Comparison of ENCODE assay signal across 8 mouse cellular contexts in genomic region chr9:101075694-101076093, GRCm38 (mm10). TPM values are rescaled to one million over a fixed set of nuclear protein-coding genes. Genes with fewer than 3 reads are reported as not detected.
A peak's percentile ranks its signal among the peaks of the same experiment; 100 is the strongest.
DNase-seq lines count a peak whose midpoint lies in the region; ATAC-seq and TF ChIP-seq lines count a peak whose summit lies in the region.

No protein-coding gene starts in this region.

- no peaks in the 10 kb centered on the region for H3K9me3 ChIP-seq in heart, embryonic 14.5 days (ENCODE audit: control insufficient read depth, low read length)
- no peaks in the 10 kb centered on the region for H3K9me3 ChIP-seq in hindbrain, embryonic 12.5 days (replicated peaks)
- H3K9me3 ChIP-seq in midbrain, embryonic 12.5 days, result no peaks in the 10 kb centered on the region

- no peak for TF ChIP-seq CTCF in bone marrow macrophage, adult 2 months (IDR thresholded peaks at IDR 0.05; ENCODE audit: low read depth, low read length)

- no peak for ATAC-seq in heart, embryonic 14.5 days (ENCODE audit: insufficient number of reproducible peaks, insufficient read depth, low FRiP score, low read depth)
- no peak for ATAC-seq in hindbrain, embryonic 12.5 days (ENCODE audit: low FRiP score)
- no peak for ATAC-seq in midbrain, embryonic 12.5 days (ENCODE audit: low FRiP score, low read depth)

- peaks cover 4 to 36% of the 10 kb centered on the region in 2 experiments for H3K4me1 ChIP-seq in heart, embryonic 14.5 days (ENCODE audit: control insufficient read depth in 2 of 2, insufficient read depth in 2 of 2, low read length in 2 of 2)
- H3K4me1 ChIP-seq in bone marrow macrophage, adult 2 months (ENCODE audit: control insufficient read depth, insufficient read depth, low read length), result peaks cover 15% of the 10 kb centered on the region
- H3K4me1 ChIP-seq in hindbrain, embryonic 12.5 days, result peaks cover 31% of the 10 kb centered on the region
- peaks cover 37% of the 10 kb centered on the region for H3K4me1 ChIP-seq in midbrain, embryonic 12.5 days

- TF ChIP-seq POLR2A in bone marrow macrophage, adult 2 months (IDR thresholded peaks at IDR 0.05; ENCODE audit: borderline replicate concordance, low read depth, low read length), result no peak

- peak overlapping the region; percentile 94 for H3K9ac ChIP-seq in heart, embryonic 14.5 days (ENCODE audit: low read length)
- peak overlapping the region; percentile 98 for H3K9ac ChIP-seq in hindbrain, embryonic 12.5 days
- peak overlapping the region; percentile 97 for H3K9ac ChIP-seq in midbrain, embryonic 12.5 days (replicated peaks)

- under 1% methylated on average over 8 of the region's 8 CpGs for WGBS in heart, embryonic 14.5 days
- 1% methylated on average over 8 of the region's 8 CpGs for WGBS in hindbrain, embryonic 12.5 days
- under 1% methylated on average over 8 of the region's 8 CpGs for WGBS in midbrain, embryonic 12.5 days

- no peak for DNase-seq in heart, postnatal 36 days
- no peak for DNase-seq in left cerebral cortex, postnatal 25 days (ENCODE audit: low spot score in 2 of 2)
- DNase-seq in spleen, adult 12 weeks (ENCODE audit: low spot score), result no peak
- DNase-seq in thymus, postnatal 14 days, result no peak

- peak overlapping the region; percentile 78 for H3K4me2 ChIP-seq in heart, embryonic 14.5 days (ENCODE audit: low read length)
- H3K4me2 ChIP-seq in hindbrain, embryonic 12.5 days (replicated peaks), result peak overlapping the region; percentile 92
- peak overlapping the region; percentile 93 for H3K4me2 ChIP-seq in midbrain, embryonic 12.5 days (replicated peaks)

- no peaks in the 10 kb centered on the region for H3K36me3 ChIP-seq in heart, embryonic 14.5 days (ENCODE audit: control insufficient read depth, insufficient read depth, low read length)
- H3K36me3 ChIP-seq in hindbrain, embryonic 12.5 days, result no peaks in the 10 kb centered on the region
- no peaks in the 10 kb centered on the region for H3K36me3 ChIP-seq in midbrain, embryonic 12.5 days

- intact Hi-C loops in heart, postnatal 36 days (cut with DNase I), result loop anchor here (2.0 to 10.0 kb wide), 5 partner anchors 29 to 623 kb away; partner anchors contain the start of genes Nck1 and Ppp2r3a
- intact Hi-C loops in left cerebral cortex, postnatal 25 days (cut with DNase I), result loop anchor here (5.0 to 10.0 kb wide), 2 partner anchors 82 to 179 kb away; partner anchors contain the start of gene Ppp2r3a

- peak overlapping the region; percentile 62 to 99 for H3K4me3 ChIP-seq in heart, embryonic 14.5 days (ENCODE audit: control insufficient read depth in 1 of 2, insufficient read depth in 1 of 2, low read depth in 1 of 2, low read length in 2 of 2)
- peak overlapping the region; percentile 91 for H3K4me3 ChIP-seq in bone marrow macrophage, adult 2 months (ENCODE audit: insufficient read depth, low read length)
- H3K4me3 ChIP-seq in hindbrain, embryonic 12.5 days, result peak overlapping the region; percentile 98
- peak overlapping the region; percentile 98 for H3K4me3 ChIP-seq in midbrain, embryonic 12.5 days

- H3K27ac ChIP-seq in heart, embryonic 14.5 days (replicated peaks in 1 of 2; ENCODE audit: control insufficient read depth in 1 of 2, insufficient read depth in 1 of 2, low read depth in 2 of 2, low read length in 2 of 2), result peak overlapping the region in 1 of 2 experiments; percentile 98; a peak in 1 of 4 replicates
- peak overlapping the region; percentile 98 for H3K27ac ChIP-seq in bone marrow macrophage, adult 2 months (ENCODE audit: insufficient read depth, low read depth, low read length)
- no peak overlapping the region for H3K27ac ChIP-seq in hindbrain, embryonic 12.5 days
- no peak overlapping the region for H3K27ac ChIP-seq in midbrain, embryonic 12.5 days (replicated peaks)

- H3K27me3 ChIP-seq in heart, embryonic 14.5 days (ENCODE audit: control insufficient read depth, insufficient read depth, low read length), result no peaks in the 10 kb centered on the region
- no peaks in the 10 kb centered on the region for H3K27me3 ChIP-seq in hindbrain, embryonic 12.5 days
- no peaks in the 10 kb centered on the region for H3K27me3 ChIP-seq in midbrain, embryonic 12.5 days

RNA-seq across cellular contexts. Expression of gene Msl2, which starts 1.8 kb away (rescaled TPM):
- polyA plus RNA-seq in heart, embryonic 14.5 days (2014; fragmentation: Nextera tagmentation; extraction: Ambion mirVana), result 4.2 and 5.3 TPM in 2 replicates
- total RNA-seq in heart, postnatal 36 days (2021), result 10 to 100 TPM; 32.1 to 38.5 TPM
- polyA plus RNA-seq in bone marrow macrophage, adult 2 months (2012; ENCODE audit: insufficient read depth, insufficient read length, missing spikeins), result 35.4 and 38.9 TPM in 2 replicates
- 9.6 and 11.7 TPM in 2 replicates for polyA plus RNA-seq in hindbrain, embryonic 12.5 days (2016; fragmentation: Nextera tagmentation; extraction: Ambion mirVana)
- 8.5 and 9.7 TPM in 2 replicates for polyA plus RNA-seq in midbrain, embryonic 12.5 days (2016; fragmentation: Nextera tagmentation; extraction: Ambion mirVana)
- 10 to 100 TPM; 58.8 to 61.2 TPM for total RNA-seq in left cerebral cortex, postnatal 25 days (2021)

RNA-seq across cellular contexts. Expression of gene Pccb, which starts 41.0 kb away (rescaled TPM):
- 25.7 and 30.4 TPM in 2 replicates for polyA plus RNA-seq in heart, embryonic 14.5 days (2014; fragmentation: Nextera tagmentation; extraction: Ambion mirVana)
- total RNA-seq in heart, postnatal 36 days (2021), result 100 to 1,000 TPM; 103 to 107 TPM
- polyA plus RNA-seq in bone marrow macrophage, adult 2 months (2012; ENCODE audit: insufficient read depth, insufficient read length, missing spikeins), result 24.0 and 24.7 TPM in 2 replicates
- 19.2 and 21.5 TPM in 2 replicates for polyA plus RNA-seq in hindbrain, embryonic 12.5 days (2016; fragmentation: Nextera tagmentation; extraction: Ambion mirVana)
- 16.9 and 19.1 TPM in 2 replicates for polyA plus RNA-seq in midbrain, embryonic 12.5 days (2016; fragmentation: Nextera tagmentation; extraction: Ambion mirVana)
- total RNA-seq in left cerebral cortex, postnatal 25 days (2021), result 10 to 100 TPM; 37.6 to 39.0 TPM
